Mouse (Mus musculus) cerebellum, postnatal 25 days (tissue): ENCODE measurements around the gene Cd160.

Experiments used
- DNase-seq, 2 experiments: peaks; one replicate each; pipeline ENCODE4 v3.0.0; 2021; ENCODE audit warnings: mixed read lengths in 2 of 2

Cd160 gene

DNA sequence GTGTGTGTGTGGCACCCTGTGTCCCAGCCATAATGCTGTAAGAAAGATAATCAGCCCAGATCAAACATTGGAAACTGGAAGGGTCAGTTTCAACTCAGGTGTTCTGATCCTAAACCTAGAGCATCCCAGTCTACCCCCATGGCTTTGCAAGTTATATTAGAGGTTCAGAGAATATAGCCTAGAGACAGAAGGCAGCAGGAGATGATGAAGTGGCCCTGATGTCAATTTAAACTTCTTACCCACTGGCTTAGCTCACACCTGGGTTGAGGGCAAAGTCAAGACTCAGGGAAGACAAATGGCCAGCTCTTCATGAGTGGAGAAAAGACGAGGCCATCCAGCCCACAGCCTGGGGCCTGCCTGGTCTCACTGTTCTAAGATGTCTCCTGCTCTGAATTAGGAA, at the start of gene Cd160, which contains the start of gene Pdzk1:
Gene Cd160, minus strand, starts transcription at position 368 of the 400 bp plus-strand sequence.
Gene Pdzk1, plus strand, starts transcription at position 301 of the 400 bp plus-strand sequence.
- no peak for DNase-seq

DNA sequence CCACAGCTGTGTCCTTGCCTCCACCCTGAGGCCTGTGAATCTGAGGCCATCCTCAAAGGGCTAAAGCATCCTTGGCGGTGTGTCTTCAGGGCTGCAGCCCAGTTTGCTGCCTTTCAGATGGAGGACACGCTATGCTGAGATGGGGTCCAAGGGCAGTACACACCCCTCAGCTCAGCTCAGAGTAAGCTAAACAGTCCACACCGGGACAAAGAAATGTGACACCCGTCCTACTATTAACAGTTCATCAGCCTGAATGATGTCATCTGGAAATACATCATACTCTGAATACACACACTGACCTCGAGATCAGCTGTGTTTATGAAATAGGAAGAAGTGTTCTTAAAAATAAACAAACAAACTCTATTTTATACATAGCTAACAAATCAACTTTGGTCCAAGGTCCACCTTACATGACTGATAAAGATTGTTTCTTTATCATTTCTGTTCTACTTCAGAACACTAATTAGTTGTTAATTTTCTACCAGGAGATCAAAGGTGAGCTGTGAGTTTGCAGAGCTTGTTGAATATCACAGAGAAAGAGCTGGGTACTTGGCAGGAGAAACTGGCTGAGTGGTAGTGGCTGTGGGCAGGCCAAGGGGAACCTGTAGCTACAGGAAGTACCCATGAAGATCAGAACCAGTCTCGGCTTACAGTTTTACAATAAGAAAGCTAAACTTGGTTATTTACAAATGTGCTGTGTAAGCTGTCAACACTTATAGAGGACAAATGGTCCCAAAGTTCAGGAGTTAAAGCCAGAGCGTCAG, 45.8 kb upstream of the Cd160 start:
- DNase-seq, result no peak

DNA sequence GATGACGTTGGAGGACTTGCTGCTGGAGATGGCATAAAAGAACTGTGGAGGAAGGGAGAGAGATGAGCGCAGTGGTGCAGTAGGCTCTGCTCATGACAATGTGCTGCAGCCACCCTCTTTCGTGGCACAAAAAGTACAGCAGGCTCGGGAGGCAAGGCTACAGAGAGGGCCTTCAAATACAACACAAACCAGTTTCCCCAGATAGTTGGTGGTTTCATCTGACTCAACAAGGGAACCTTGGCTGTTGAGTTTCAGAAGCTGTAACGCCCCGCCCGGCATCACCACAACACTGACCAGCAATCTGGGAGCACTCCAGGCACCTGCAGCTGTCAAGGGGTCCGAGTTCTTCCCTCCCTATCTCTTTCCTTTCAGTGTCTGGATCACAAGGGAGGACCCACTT, 43.4 kb upstream of the Cd160 start:
- no peak for DNase-seq

DNA sequence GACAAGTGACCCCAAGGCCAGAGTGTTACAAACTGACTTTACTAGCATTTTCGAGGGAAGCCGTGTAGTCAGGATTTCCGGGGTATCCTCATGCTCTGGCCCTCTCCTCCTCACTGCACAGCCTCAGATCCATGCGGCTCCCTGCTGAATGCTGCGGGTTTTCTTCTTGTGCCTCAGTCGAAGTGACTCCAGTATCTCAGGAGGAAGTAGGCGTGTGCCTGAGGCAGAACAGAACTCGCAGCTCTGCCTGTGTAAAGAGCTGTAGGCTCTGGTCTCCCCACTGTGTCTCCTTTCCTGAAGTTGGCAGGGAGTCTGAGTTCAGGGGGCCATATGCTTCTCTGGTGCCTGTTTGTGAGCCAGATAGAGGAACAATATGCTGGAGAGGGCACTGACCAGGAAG, 41.9 kb upstream of the Cd160 start:
- no peak for DNase-seq

DNA sequence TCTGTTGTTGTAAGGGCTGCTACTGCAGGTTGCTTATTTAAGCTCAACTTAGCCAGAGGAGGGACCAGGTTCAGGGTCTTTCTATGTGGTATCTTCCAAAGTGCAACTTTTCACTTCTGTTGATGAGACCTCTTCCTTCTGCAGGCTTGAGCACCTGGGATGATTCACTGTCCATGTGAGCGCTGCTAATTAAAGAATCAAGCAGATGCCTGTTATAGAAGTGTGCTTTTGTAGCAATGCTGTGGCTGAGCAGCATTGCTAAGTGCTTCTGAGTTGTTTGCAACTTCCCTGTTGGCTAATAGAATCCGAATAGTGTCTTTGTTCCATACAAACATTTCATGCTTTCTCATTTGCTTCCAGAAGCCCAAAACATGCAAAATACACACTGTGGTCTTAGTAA, 41.1 kb upstream of the Cd160 start:
- no peak for DNase-seq

DNA sequence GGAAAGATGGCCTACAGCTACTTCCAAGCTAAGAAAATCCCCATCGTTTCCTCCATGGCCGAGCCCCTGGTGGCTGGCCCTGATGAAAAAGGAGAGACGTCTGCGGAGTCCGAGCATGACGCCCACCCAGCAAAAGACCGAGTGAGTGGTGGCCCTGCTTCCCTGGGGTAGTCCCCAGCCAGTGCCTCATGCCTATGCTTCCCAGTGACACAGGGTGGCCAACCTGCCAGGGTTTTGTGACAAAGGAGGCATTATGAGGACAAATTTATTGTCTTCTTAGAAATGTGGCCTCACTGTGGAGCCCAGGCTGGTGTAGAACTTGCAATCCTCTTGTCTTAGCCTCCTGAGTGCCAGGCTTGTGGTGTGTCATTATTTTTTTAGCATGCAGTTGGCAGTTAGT, 39.9 kb upstream of the Cd160 start:
- no peak for DNase-seq

DNA sequence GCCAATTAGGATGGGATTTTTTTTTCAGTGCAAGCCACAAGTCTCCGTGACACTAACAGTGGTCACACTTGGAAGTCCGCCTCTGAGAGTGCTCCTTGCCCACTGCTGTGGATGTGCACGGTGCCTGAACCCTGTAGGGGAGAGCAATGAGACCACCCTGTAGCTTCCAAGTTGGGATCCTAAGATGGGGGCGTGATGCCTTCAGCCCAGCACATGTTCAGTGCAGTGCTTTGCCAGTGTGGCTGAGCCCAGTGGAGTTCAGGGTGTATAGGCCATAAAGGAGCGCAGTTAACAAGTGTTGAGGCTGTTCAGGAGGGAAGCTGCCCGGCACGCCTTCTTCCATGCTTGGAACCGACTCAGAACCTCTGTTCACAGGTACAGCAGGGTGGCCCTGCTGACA, 39.4 kb upstream of the Cd160 start:
- no peak for DNase-seq

DNA sequence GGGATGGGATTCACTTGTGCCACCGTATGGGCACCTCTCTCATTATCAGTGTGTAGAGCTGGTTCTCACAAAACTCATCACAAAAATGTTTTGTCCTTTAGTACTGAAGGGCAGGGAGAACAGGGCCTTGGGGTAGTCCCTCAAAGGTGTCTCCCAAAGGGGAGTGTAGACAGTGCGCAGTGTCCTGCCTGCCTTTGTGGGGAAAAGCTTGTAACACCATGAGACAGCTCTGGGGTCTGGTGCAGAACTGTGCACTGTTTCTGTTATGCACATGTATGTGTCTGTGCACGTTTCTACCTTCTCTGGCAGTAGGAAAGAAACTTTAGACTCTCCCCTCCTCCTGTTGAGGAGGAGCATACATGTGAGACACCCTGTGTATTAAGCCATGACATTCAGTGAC, 38.7 kb upstream of the Cd160 start:
- no peak for DNase-seq

DNA sequence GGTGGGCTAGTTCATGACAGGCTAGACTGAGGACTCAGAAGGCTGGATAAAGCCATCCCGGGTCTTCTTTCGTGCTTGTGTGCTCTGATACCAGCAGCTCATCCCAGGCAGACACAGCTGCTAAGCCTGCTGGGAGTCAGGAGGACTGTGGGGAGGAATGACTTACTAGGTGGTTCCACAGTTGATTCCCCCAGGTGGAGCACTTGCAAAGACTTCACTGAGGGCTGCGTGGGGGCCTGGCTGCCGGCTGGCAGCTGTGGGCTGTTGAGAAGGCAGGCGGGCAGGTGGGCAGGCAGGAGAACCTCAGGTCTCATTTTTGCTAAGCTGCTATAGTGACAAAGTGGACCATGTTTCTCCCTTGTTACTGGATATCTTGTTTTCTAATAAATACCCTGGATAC, 31.3 kb upstream of the Cd160 start:
- DNase-seq, result no peak

DNA sequence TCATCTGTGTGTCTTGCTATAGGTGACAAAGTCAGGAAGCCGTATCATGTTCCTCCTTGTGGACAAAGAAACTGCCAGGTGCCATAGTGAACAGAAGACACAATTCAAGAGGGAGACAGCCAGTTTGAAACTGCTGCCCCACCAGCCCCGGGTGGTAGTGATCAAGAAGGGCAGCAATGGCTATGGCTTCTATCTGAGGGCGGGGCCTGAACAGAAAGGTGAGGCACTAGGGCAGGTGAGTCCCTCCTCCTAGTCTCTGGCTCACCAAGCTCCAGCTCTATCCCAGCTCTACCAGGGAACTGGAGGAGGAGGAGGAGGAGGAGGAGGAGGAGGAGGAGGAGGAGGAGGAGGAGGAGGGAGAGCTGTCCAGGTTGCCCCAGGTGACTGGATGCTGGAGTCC, 26.7 kb upstream of the Cd160 start:
- no peak for DNase-seq

DNA sequence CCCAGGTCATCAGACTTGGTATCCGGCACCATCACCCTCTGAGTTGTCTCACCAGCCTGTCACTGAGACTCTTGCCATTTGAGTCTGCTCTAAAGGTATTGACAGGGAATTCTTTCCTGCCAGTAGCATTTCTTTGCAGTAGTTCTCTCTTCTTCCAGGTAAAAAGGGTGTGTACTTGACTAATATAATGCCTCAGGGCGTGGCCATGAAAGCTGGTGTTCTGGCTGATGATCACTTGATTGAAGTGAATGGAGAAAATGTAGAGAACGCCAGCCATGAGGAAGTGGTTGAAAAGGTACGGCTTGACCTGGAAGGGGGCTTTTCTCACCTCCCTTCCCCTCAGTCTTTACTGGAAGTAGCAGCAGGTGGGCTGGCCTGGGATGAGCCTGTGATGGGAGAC, 25.2 kb upstream of the Cd160 start:
- DNase-seq, result no peak

DNA sequence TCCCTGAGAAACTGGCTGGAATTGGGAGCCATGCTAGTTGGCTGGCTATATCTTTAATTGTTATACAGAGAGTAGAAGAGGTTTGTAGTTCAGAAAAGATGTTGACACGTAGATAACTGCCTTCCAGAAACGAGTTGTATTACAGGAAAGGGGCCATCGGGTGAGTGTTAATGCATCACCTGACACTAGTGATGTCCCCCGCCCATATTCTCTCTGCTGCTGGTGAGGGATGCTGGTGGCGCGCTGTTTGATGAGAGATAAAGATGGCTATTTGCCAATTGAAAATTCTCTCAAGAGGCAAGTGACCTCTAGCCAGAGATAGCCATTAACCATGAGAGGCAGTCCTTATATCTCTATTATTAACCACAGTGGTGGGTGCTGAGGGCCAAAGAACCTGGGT, 23.4 kb upstream of the Cd160 start:
- no peak for DNase-seq

DNA sequence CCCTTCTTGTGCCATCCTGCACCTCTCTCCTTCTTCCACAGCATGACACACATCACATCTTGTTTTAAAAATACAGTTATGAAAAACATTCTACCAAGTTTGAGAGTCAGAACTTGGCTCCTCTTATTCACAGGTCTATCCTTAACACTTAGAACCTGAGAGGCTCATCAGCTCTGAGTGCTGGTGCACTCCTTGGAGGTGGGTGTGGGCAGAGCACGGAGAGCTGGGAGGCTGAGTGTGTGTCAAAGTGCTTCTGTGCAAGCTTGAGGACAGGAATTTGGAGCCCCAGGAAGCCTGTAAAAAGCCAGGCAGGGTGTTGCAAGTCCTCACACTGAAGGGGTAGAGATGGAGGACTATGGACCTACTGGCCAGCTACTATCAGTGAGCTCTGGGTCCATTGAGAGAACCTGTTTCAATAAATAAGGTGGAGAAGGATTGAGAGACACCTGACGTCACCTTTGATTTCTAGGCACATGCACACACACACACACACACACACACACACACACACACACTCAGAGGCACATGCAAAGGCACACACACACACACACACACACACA, 20.1 kb upstream of the Cd160 start:
- no peak for DNase-seq

DNA sequence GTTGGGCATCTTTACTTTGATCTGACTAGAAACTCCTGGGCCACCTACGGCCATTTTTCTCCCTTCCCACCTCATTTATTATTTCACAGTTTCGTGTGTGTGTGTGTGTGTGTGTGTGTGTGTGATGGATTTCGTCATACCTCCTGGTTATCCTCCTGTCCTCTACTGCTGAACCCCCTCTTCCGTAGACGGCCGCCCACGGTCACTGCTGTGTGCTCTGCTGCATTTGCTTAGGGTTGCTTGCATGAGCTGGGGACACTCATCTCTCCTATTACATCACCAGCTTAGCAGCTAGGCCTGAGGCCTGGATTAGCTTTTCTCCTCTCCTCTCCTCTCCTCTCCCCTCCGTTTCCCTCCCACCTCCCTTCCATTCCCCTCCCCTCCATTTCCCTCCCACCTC, 19.3 kb upstream of the Cd160 start:
- DNase-seq, result no peak

DNA sequence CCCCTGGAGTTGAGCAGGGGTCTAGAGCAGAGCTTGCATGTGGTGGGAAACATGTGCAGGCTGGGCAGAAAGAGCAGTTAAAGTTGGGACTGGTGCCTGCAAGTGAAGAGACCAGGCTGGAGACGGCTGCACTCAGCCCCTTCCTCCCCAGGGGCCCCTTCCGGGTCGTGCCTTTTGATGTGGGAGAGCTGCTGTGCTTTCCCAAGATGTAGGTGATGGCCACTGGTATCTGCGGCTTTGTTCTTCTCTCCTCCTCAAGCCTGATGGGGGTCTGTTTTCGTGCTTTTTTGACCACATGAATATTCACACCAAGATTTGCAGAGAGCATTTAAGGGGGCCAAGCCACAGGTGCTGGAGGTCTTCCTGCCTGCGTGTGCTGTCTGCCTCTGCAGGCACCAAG, 18.5 kb upstream of the Cd160 start:
- no peak for DNase-seq

DNA sequence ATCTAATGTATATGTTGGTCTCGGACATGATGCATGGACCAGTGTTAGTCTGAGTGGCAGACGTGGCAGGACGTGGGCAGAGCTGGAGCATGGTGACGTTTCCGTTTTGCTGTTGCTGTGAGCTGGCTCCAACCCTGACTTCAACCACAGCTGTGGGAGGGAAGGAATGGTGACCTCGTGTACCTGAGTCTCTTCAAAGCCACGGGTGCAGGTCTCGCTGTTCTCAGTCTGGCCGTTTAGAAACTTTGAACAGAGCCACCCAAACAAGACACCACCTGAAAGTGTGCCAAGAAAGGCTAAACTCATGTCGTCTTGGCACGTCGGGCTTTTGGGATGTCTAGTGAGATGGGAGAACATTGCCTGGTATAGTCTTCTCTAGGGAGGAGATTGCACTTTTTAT, 17.8 kb upstream of the Cd160 start:
- no peak for DNase-seq

DNA sequence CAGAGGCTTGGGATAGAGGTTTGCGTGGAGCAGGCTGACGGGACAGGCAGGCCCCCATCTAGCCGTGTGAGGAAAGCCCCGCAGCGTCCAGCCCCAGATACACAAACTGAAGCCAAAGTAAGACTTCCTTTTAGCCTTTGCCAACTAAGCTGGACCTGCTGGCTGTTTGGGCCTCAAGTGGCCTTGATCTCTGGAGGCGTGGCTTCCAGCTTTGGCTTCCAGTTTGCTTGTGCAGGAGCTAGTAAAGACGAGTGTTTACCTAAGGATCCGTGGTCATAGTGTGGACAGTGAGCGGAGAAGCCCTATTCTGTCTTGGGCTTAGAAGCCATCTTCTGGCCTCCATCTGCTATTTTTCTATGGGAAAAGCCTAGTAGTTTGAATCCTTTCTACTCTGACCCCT, 16.7 kb upstream of the Cd160 start:
- no peak for DNase-seq

DNA sequence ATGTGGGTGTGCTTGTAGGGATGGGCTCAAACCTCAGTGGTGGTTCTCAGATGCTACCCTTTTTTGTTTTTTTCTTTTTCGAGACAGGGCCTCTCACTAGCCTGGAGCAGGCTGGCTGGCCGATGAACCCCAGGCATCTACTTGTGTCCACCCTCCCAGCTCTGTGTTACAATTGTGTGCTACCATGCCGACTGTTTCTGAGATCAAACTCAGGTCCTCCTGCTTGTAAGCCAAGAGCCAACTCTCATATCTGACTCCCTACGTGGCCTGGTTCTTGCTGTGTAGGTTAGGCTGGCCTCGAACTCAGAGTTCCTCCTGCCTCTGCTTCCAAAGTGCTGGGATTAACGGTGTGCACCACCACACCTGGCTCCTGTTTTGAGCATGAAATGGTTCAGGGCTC, 16.0 kb upstream of the Cd160 start:
- no peak for DNase-seq

DNA sequence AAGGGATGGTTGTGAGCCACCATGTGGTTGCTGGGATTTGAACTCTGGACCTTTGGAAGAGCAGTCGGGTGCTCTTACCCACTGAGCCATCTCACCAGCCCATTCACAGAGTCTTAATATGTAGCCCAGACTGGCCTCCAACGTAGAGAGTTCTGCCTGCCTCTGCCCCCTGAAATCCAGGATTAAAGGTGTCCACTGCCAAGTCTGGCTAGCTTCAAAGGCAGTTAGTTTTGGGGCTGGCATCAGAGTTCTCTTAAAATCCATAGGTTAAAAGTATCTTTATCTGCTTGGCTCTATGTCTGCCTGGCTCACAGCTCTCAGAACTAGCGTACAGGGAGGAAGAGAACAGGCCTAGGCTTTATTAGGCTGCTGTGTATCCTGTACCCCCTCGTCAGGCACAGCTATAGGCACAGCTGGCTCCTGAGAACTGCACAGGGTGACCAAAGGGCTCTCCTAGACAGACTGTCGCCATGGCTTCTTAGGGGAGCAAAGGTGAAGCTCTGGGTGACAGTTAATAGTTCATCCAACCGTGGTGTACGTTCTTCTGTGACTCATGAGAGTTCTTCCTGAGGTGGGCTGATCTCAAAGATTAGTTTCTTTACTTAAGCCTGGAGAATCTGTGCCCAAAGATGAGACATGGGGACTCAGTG, 10.0 kb upstream of the Cd160 start:
- no peak for DNase-seq

DNA sequence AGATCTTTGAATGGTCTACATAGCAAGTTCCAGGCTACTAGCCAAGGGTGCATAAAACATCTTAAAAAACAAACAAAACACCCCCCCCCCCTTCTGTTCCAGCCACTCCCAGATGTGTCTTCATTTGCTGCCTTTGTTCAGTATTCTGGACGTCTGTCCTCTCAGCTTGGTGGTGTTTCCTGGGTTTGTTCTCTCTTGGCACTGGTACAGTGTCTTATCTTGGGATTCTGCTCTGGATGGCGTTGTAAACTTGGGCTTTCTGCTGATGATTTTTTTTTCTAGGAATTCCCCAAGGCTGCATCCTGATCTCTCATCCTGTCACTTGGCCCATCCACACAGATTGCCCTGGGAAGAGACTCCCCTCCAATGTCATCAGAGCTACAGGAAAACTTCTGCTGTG, 7.3 kb upstream of the Cd160 start:
- DNase-seq, result no peak

DNA sequence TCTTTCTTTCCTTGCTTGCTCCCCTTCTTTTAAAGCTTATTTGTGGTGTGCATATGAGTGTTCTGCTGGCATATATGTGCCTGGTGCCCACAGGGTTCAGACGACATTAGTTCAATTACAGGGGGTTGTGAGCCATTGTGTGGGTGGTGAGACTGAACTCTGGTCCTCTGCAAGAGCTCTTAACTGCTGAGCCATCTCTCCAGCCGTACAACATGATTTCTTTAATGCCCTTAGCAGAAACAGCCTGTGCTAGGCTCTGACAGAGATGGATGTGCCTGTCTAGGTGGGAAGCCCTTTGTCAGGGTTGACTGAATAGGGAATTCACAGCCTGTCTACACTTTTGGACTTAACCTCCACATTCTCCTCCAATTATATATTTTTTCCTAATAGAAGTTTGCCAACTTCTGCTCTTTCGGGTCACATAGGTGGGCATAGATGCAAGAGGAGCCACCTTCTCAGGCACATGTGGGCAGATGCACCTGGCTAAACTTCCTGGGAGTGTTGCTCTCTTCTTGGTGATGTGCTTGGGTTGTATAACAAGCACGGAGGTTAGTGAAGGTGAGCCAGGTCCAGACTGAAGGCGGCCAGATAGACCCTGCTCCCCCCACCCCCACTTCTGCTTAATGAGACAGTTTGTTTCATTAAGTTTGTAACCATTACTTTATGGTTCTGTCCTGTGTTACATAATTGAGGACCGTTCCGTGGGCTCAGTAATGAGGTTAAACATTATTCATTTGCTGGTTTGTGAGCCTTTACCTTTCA, 5.6 kb upstream of the Cd160 start:
- no peak for DNase-seq

DNA sequence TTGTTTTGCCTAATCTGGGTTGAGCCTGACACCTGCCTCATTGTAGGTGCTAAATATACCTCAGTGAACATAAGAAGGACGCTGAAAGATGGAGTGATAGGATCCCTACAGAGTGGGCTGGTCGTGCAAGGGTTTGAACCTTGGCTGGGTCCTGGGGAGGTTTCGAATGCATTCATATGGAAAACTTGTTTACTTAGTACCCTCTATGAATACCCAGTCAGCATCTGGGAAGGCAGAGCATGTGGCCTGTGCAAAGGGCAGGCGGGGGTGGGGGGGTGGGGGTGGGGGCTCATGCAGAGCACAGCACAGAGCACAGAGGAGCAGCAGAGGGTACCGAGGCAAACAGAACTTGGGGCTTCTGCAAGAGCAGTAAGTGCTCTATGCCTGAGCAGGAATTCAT, 3.8 kb upstream of the Cd160 start:
- DNase-seq, result no peak

DNA sequence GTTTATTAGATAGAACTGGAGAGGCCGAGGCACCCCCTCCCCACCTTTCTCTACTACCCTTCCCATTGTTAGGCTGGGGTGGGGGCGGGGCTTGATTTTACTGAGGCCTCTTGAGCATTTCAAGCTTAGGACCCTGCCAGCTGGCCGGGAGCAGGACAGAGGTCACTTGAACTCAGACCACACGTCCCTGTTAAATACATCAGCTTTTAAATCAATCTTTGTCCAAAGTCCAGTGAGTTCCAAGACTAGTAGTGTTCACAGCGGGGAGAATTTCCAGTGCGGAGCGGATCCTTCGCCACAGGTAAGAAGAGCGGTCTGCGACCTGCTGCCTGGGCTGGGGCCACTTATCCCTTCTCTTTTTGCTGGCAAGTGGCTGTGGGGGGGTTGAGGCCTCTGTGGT, 705 bp upstream of the Cd160 start:
- DNase-seq, result no peak
